Mouse (Mus musculus) ES-Bruce4 (cell line): ENCODE results near the gene Snapc2.

ENCODE experiments used
- CTCF ChIP-seq: IDR thresholded peaks from one replicate; pipeline ENCODE4 v1.8.1; 2011; ENCODE audit warnings: low read depth, low read length
- POLR2A ChIP-seq: IDR thresholded peaks from one replicate; pipeline ENCODE4 v1.8.1; 2011; ENCODE audit warnings: low read length; ENCODE audit not compliant: insufficient read depth

GRCm38 (mm10) chr8:4207016-4207350, 45.9 kb upstream of the Snapc2 start:
- TF ChIP-seq CTCF (no peak), POLR2A (no peak)
